In the genomic region with DNA sequence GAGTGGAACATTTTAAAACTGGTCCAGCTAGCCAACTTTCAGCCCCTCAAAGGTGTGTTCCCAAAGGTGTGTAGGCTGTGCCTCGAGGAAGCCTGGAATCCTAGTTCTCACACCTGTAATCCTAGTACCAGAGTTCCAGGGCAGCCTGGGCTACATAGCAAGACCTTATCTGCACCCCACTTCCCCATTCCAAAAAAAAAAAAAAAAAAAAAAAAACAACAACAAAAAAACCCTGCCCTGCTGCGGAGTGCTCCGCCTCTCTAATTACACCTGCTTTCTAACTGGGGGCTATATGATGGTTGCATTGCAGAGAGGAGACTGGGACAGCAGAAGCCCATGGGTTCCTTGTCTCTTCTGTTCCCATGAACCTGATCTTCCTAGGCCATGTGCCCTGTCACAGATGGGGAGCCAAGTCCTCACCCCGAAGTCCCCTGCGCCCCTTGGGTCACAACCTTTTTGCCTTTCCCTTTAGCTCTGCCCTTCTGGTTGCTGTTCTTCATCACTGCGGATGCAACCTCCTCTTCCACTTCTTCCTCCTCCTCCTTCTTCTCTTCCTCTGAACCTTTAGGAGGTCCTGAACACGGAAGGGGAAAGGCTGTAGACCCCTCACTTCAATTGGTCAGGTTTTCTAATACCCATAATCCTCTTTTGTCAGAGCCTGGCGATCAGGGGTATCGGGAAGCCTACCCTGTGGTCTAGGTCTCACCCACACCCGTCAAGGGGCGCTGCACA, we compare ENCODE assay signal across 1 mouse cellular context.
TF ChIP-seq lines count a peak whose summit lies in the region.

No protein-coding gene starts in this region.

TF ChIP-seq in MEL, 35 proteins besides CTCF, POLR2A, EP300 and RAD21 (continued from another document):
- TF ChIP-seq MAX (IDR thresholded peaks at IDR 0.05; ENCODE audit: low read length) (no peak), GABPA (IDR thresholded peaks at IDR 0.05; ENCODE audit: low read depth, low read length) (no peak), RCOR1 (IDR thresholded peaks at IDR 0.05; ENCODE audit: low read depth, low read length) (0 out of 2 replicates have a peak, but pooled peaks have one; percentile 5), HCFC1 (IDR thresholded peaks at IDR 0.05; ENCODE audit: low read depth, low read length) (peak; percentile 36; the same call in 1 of the 2 replicates), MAFK (IDR thresholded peaks at IDR 0.05; ENCODE audit: borderline replicate concordance, low read depth, low read length) (no peak), CHD1 (IDR thresholded peaks at IDR 0.05; ENCODE audit: low read depth, low read length) (no peak), MAZ (IDR thresholded peaks at IDR 0.05; ENCODE audit: low read depth, low read length) (no peak), GATA1 (IDR thresholded peaks at IDR 0.05; ENCODE audit: low read depth, low read length) (0 out of 2 replicates have a peak, but pooled peaks have one; percentile 51), ZNF384 (IDR thresholded peaks at IDR 0.05; ENCODE audit: low read depth, low read length) (peak; percentile 96), ELF1 (IDR thresholded peaks at IDR 0.05; ENCODE audit: low read depth, low read length) (0 out of 2 replicates have a peak, but pooled peaks have one; percentile 7), MYC (IDR thresholded peaks at IDR 0.05; ENCODE audit: low read depth, low read length) (no peak)
